Mouse (Mus musculus) intestine, embryonic 14.5 days (tissue): ENCODE data around the gene Tex12. TPM values are rescaled to one million over a fixed set of nuclear protein-coding genes. Genes with fewer than 3 reads are reported as not detected.

Experiments used
- ATAC-seq: fragments of 200-750 bp; cut with Nextera tagmentation; replicated peaks from 2 replicates; pipeline ENCODE4 v1.8.0; 2017; ENCODE audit warnings: low read depth, moderate number of reproducible peaks, moderate TSS enrichment, moderate library complexity; ENCODE audit not compliant: low FRiP score, low TSS enrichment
- DNase-seq: peaks from one replicate; pipeline ENCODE4 v3.0.0-alpha.2; 2018; ENCODE audit warnings: low spot score
- H3K27ac ChIP-seq: fragments of 300-500 bp; sonication (generic); 2 replicates; pipeline ENCODE4 v1.5.1; 2014; ENCODE audit warnings: low read depth, mild to moderate bottlenecking, control low read depth
- H3K27me3 ChIP-seq: fragments of 300-500 bp; sonication (generic); replicated peaks from 2 replicates; pipeline ENCODE4 v1.6.1; 2014; ENCODE audit warnings: low read length, control low read depth; ENCODE audit not compliant: control insufficient read depth, insufficient read depth
- H3K36me3 ChIP-seq: fragments of 300-500 bp; sonication (generic); 2 replicates; pipeline ENCODE4 v1.6.1; 2014; ENCODE audit warnings: low read length, control low read depth; ENCODE audit not compliant: control insufficient read depth, insufficient read depth
- H3K4me1 ChIP-seq: fragments of 300-500 bp; sonication (generic); replicated peaks from 2 replicates; pipeline ENCODE4 v1.6.1; 2014; ENCODE audit warnings: low read length, control low read depth, mixed read lengths; ENCODE audit not compliant: control insufficient read depth, insufficient read depth
- H3K4me2 ChIP-seq: fragments of 300-500 bp; sonication (generic); 2 replicates; pipeline ENCODE4 v1.6.1; 2014; ENCODE audit warnings: low read length
- H3K4me3 ChIP-seq: fragments of 300-500 bp; sonication (generic); 2 replicates; pipeline ENCODE4 v1.5.1; 2014; ENCODE audit warnings: low read depth, low read length, control low read depth, mixed read lengths
- H3K9ac ChIP-seq: fragments of 300-500 bp; sonication (generic); 2 replicates; pipeline ENCODE4 v1.6.1; 2014; ENCODE audit warnings: mild to moderate bottlenecking, low read length
- H3K9me3 ChIP-seq: fragments of 300-500 bp; sonication (generic); 2 replicates; pipeline ENCODE4 v1.6.1; 2016; ENCODE audit warnings: low read length, control low read depth; ENCODE audit not compliant: control insufficient read depth
- WGBS: fragments of 180-500 bp; shearing (Covaris S2); extraction: QIAGEN DNeasy Blood & Tissue Kit; methylation state at CpG from one replicate; pipeline ENCODE4 v1.1.7; 2014; 5-methylcytosine and 5-hydroxymethylcytosine counted together
- polyA plus RNA-seq: library from polyadenylated mRNA; unstranded; fragments of >200 nt; fragmentation: Nextera tagmentation; extraction: Ambion mirVana; gene quantifications from 2 replicates; pipeline ENCODE4 v1.2.1, GENCODE M21; 2014

Gene Tex12
- polyA plus RNA-seq, 1 experiment from 2014 or later = not detected

DNA sequence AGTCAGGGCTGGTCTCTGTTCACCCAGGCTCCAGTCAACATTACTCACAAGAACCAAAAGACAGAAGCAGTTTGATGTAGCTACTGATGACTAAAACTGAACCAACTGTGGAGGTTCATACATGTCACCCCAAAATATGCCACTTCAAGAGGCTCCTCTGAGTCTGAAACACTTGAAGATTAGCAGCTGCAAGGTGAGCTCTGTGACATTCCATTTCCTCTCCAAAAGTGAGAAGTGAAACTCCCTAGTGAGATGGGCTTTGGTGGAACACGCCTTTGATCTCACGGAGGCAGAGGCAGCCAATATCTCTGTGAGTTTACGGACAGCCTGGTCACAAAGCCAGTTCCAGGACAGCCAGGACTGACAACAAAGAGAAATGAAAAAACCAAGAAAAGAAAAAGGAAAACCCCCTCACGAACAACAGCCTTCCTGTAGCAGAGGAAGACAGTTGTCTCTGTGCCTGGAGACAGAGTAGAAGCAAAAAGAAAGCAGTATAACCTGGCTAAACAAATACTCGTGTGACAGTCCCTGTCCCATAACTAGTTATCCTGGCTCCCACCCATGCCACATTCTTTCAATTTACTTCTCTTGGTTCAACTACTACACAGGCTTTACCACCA lies 13.2 kb downstream of the Tex12 start:
- DNase-seq (no peak), ATAC-seq (no peak)
- whole genome bisulfite sequencing = 43% methylated on average over 5 of the region's 5 CpGs
- Histone ChIP-seq H3K4me3 (no peak overlapping the region), H3K27me3 (no peaks in the 10 kb centered on the region), H3K36me3 (no peaks in the 10 kb centered on the region), H3K27ac (no peak overlapping the region), H3K4me1 (no peaks in the 10 kb centered on the region), H3K4me2 (no peak overlapping the region), H3K9me3 (no peaks in the 10 kb centered on the region), H3K9ac (no peak overlapping the region)

DNA sequence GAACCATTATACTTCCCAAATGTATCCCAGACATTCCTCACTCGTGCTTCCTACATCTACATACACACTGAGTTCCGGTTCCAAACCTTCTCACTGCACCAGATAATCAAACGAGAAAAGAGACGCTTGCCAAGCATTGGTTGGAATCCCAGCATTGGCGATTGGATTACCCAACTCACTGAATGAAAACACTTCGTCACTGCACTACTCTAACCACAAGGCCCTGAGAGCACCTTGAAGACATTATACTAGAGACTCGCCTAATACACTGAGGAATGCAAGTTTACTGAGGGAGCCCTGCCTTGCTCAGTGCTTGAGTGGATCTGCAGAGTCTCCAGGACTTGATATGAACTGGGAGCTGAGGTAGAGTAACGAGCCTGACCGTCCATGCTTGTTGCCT lies 18.7 kb downstream of the Tex12 start:
- H3K4me2 ChIP-seq = no peak overlapping the region
- no peak overlapping the region for H3K9ac ChIP-seq
- H3K27me3 ChIP-seq = no peaks in the 10 kb centered on the region
- H3K4me1 ChIP-seq = no peaks in the 10 kb centered on the region
- 78% methylated on average over 9 of the region's 9 CpGs for WGBS
- H3K4me3 ChIP-seq = no peak overlapping the region
- no peaks in the 10 kb centered on the region for H3K36me3 ChIP-seq
- ATAC-seq (no peak), DNase-seq (no peak)
- no peak overlapping the region for H3K27ac ChIP-seq
- no peaks in the 10 kb centered on the region for H3K9me3 ChIP-seq

DNA sequence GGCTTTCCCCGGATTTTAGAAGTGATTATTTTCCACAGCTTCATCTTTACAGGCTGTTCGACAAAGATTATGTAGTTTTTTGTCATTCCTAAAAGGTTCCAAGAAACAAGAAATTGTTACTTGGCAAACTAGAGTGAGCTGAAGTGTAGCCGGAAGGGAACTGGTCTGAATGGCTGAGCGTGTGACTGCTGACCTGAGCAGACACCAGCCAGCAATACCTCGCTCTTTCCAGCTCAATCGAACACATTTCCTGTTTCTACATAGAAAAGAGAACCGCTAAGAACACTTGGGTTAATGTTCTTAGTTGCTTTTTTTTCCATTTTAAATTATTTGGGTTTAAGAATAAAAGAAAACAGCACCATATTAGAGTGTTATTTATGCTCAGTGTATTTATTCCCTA lies 21.0 kb downstream of the Tex12 start:
- no peaks in the 10 kb centered on the region for H3K27me3 ChIP-seq
- 67% methylated on average over 7 of the region's 7 CpGs for WGBS
- H3K36me3 ChIP-seq = no peaks in the 10 kb centered on the region
- no peak overlapping the region for H3K9ac ChIP-seq
- no peaks in the 10 kb centered on the region for H3K4me1 ChIP-seq
- H3K4me3 ChIP-seq = no peak overlapping the region
- ATAC-seq (no peak), DNase-seq (no peak)
- no peaks in the 10 kb centered on the region for H3K9me3 ChIP-seq
- no peak overlapping the region for H3K4me2 ChIP-seq
- no peak overlapping the region for H3K27ac ChIP-seq

DNA sequence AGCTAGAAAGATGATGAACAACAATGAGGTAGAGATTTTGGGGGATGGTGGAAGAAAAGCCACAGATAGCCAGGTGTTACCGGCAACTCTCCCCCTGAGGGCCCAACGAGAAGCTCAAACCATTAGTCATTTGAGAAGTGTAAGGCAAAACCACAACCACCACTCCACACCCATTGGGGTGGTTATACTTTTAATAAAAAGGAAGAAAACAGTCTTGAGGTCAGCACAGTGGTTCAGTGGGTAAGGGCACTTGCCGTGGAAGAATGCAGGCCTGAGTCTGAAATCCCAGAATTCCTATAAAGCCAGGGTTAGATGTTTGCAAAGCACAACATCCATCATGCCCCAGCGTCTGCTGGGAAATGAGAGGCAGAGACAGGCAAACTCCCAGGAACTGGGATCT lies 23.8 kb downstream of the Tex12 start:
- WGBS = 59% methylated on average over 4 of the region's 4 CpGs
- Histone ChIP-seq H3K36me3 (no peaks in the 10 kb centered on the region), H3K27ac (no peak overlapping the region), H3K9ac (no peak overlapping the region), H3K4me3 (no peak overlapping the region), H3K27me3 (no peaks in the 10 kb centered on the region), H3K4me1 (no peaks in the 10 kb centered on the region), H3K9me3 (no peaks in the 10 kb centered on the region), H3K4me2 (no peak overlapping the region)
- ATAC-seq (no peak), DNase-seq (no peak)

DNA sequence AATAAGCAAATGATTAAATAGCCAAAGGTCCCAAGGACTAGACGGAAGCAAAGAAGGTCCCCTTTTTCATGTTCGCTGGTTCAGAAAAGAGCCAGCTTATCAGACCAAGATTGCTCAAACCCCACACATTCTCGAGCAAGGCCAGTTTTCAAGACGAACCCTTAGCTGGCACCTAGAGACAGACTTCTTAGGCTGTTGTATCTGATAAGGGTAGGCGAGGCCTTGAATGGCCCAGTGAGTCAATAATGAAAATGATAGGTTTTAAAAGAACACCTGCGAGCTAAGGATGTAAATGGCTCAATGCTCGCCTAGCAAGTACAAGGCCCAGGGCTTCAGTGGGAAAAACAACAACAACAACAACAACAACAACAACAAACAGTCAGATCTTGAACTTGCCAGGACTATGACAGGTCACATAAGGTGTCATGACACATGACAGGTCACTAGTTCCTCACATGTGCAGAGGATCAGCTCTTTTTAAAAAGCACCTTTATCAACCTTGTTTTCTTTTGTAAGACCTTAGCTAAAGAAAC lies 24.5 kb downstream of the Tex12 start:
- no peak for DNase-seq
- 70% methylated on average over 7 of the region's 7 CpGs for WGBS

DNA sequence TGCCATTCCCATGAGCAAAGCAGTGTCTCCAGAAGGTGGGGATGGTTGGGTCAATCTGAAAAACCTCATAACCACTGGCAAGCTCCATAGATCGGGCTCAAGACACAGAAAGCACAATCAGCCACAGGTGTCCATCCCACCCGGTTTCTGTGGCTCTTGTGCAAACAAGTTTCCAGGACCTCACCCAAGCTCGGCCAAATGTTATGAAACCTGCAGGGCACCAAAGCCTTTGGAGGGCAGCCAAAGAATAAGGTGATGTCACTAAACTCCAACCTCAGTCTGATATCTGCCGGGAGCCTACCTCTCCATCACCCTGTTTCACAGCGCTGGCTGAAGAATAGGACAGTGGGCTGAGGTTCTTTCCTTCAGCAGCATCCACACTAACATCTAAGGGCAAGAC lies 25.2 kb downstream of the Tex12 start:
- DNase-seq = no peak

More for the DNA sequence above, 24.5 kb downstream of the Tex12 start:
- ATAC-seq = no peak; the same call in 1 of the 2 replicates
- no peak overlapping the region for H3K4me2 ChIP-seq
- H3K9me3 ChIP-seq = no peaks in the 10 kb centered on the region
- no peaks in the 10 kb centered on the region for H3K27me3 ChIP-seq
- no peak overlapping the region for H3K4me3 ChIP-seq
- H3K36me3 ChIP-seq = no peaks in the 10 kb centered on the region
- H3K27ac ChIP-seq = no peak overlapping the region
- no peaks in the 10 kb centered on the region for H3K4me1 ChIP-seq
- no peak overlapping the region for H3K9ac ChIP-seq

DNA sequence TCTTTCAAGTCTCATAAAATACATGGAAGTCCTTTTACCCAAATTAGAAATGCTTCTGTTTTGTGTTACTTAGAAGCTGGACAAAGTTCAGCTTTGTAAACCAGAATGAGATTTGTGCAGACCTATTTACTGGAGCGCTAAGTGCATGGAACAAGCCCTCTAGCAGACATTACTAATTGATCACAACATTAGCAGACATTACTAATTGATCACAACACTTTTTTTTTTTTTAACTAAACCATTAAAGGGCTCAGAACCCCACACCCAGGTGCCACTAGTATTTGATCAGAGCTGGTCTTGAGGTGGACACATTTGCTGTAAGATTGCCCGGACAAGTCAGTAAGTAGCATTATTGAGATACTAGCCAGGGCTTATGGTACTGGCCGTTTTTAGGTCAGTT lies 27.3 kb downstream of the Tex12 start:
- 70% methylated on average over 3 of the region's 3 CpGs for WGBS
- no peak overlapping the region for H3K4me2 ChIP-seq
- ATAC-seq = no peak
- no peak overlapping the region for H3K27ac ChIP-seq
- no peak overlapping the region for H3K4me3 ChIP-seq
- no peak overlapping the region for H3K9ac ChIP-seq
- H3K27me3 ChIP-seq = no peaks in the 10 kb centered on the region
- no peaks in the 10 kb centered on the region for H3K4me1 ChIP-seq
- no peak for DNase-seq
- H3K36me3 ChIP-seq = no peaks in the 10 kb centered on the region
- H3K9me3 ChIP-seq = no peaks in the 10 kb centered on the region

More for the DNA sequence above, 25.2 kb downstream of the Tex12 start:
- Histone ChIP-seq H3K27ac (no peak overlapping the region), H3K4me2 (no peak overlapping the region), H3K27me3 (no peaks in the 10 kb centered on the region), H3K4me1 (no peaks in the 10 kb centered on the region), H3K36me3 (no peaks in the 10 kb centered on the region), H3K9me3 (no peaks in the 10 kb centered on the region), H3K9ac (no peak overlapping the region), H3K4me3 (no peak overlapping the region)
- 70% methylated on average over 5 of the region's 5 CpGs for WGBS
- ATAC-seq = no peak

DNA sequence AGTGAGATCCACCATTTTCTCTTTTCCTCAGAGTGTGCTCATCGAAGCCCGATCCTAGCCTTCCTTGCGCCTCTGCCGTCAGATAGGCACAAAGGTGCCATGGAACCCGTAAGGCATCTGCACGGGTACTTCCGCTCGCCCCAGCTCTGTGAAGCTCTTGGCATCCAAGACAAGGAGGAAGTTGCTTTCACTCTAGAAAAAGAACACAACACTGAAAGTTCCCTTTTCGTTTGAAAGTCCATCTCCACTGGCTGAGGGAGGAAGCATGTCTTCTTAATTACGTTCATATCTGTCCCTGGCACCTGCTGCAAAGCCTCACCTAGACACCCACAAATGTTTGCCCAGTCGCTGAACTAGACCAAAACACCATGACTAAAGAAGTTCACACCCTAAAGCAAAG lies 27.8 kb downstream of the Tex12 start:
- Histone ChIP-seq H3K4me3 (no peak overlapping the region), H3K4me1 (no peaks in the 10 kb centered on the region), H3K27me3 (no peaks in the 10 kb centered on the region), H3K27ac (no peak overlapping the region), H3K36me3 (no peaks in the 10 kb centered on the region), H3K4me2 (no peak overlapping the region), H3K9me3 (no peaks in the 10 kb centered on the region), H3K9ac (no peak overlapping the region)
- ATAC-seq (no peak), DNase-seq (no peak)
- 77% methylated on average over 11 of the region's 11 CpGs for WGBS

DNA sequence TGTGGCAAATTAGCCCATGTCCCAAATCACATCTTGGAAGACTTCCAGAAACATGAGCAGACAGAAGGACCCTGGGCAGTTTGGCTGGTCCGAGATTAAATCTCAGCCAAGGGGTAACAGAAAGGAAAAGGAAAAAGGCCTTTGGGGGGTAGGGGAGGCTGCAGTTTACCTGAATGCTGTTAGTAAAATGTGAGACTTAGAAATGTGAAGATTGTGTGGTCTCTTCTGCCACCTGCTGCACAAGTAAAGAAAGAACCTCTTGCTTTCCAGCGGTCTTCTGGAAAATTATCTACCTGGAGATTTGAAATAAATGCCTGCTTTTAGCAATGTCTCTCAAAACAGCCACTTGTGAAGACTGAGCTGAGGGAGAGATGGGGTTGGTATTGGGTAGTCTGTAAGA lies 30.2 kb downstream of the Tex12 start:
- no peak overlapping the region for H3K4me2 ChIP-seq
- H3K4me3 ChIP-seq = no peak overlapping the region
- H3K9me3 ChIP-seq = no peaks in the 10 kb centered on the region
- no peaks in the 10 kb centered on the region for H3K27me3 ChIP-seq
- no peak overlapping the region for H3K9ac ChIP-seq
- no peak for DNase-seq
- 34% methylated on average over 2 of the region's 2 CpGs for WGBS
- H3K36me3 ChIP-seq = no peaks in the 10 kb centered on the region
- ATAC-seq = no peak
- H3K4me1 ChIP-seq = peaks cover 8% of the 10 kb centered on the region
- H3K27ac ChIP-seq = no peak overlapping the region
